ENCODE assay signal across 28 mouse cellular contexts in the genomic region with DNA sequence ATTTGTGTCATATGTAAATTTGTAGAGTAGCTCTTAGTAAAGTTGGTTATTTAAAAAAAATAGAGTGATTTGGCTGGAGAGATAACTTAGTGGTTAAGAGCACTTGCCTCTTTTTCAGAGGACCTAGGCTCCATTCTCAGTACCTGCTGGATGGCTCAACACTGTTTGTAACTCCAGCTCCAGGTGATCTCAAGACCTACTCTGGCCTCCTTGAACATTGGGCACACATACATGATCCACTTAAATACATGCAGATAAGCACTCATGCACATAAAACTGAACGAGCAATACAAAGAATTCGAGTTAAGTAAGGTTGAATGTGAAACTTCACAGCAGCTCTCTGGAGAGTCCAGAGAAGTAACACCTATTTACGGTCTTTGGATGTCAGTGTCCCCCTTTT.
"Had no signal": no experiment of that assay in that cellular context is flagged by ENCODE, and none has a peak within 500 bp of the region (broad histone marks: within the 10 kb centered on the region; RNA-seq: fewer than 3 reads in every experiment).

No protein-coding gene starts in this region.

- DNase-seq: cerebellum, adult 8-10 months; cerebellum, adult 9-10 months; cerebellum, adult 9-11 months; cerebellum, postnatal 10 days; cerebellum, postnatal 14 days; cerebellum, postnatal 25 days; cerebellum, postnatal 36 days; embryo, embryonic 11 days; forebrain, postnatal 0 days; gastrocnemius, adult 2 months; gastrocnemius, postnatal 10 days; gastrocnemius, postnatal 14 days; gastrocnemius, postnatal 25 days; gastrocnemius, postnatal 36 days; heart, adult 11 months; heart, adult 18-20 months; heart, adult 2 months had no signal

- H3K9ac ChIP-seq: embryonic facial prominence, embryonic 12.5 days; embryonic facial prominence, embryonic 13.5 days; embryonic facial prominence, embryonic 15.5 days; forebrain, embryonic 12.5 days; forebrain, embryonic 13.5 days; forebrain, embryonic 15.5 days; forebrain, postnatal 0 days had no signal

- H3K4me3 ChIP-seq: embryonic facial prominence, embryonic 10.5 days; embryonic facial prominence, embryonic 12.5 days; embryonic facial prominence, embryonic 13.5 days; embryonic facial prominence, embryonic 15.5 days; erythroblast, embryonic 14.5 days; forebrain, embryonic 10.5 days; forebrain, embryonic 12.5 days; forebrain, embryonic 13.5 days; forebrain, embryonic 15.5 days; gastrocnemius, adult 2 months; heart, adult 2 months had no signal

- H3K27ac ChIP-seq: embryonic facial prominence, embryonic 10.5 days; embryonic facial prominence, embryonic 12.5 days; embryonic facial prominence, embryonic 13.5 days; embryonic facial prominence, embryonic 15.5 days; forebrain, embryonic 10.5 days; forebrain, embryonic 12.5 days; forebrain, embryonic 13.5 days; forebrain, embryonic 15.5 days; gastrocnemius, adult 2 months; heart, adult 2 months had no signal

- ATAC-seq: forebrain, embryonic 13.5 days; forebrain, embryonic 14.5 days; forebrain, embryonic 15.5 days; forebrain, embryonic 16.5 days; forebrain, postnatal 0 days had no signal

- H3K36me3 ChIP-seq: embryonic facial prominence, embryonic 10.5 days; embryonic facial prominence, embryonic 12.5 days; embryonic facial prominence, embryonic 13.5 days; embryonic facial prominence, embryonic 15.5 days; forebrain, embryonic 10.5 days; forebrain, embryonic 12.5 days; forebrain, embryonic 15.5 days had no signal

- H3K27me3 ChIP-seq: embryonic facial prominence, embryonic 12.5 days; embryonic facial prominence, embryonic 13.5 days; embryonic facial prominence, embryonic 15.5 days; forebrain, embryonic 12.5 days; forebrain, embryonic 13.5 days; forebrain, embryonic 15.5 days had no signal

- H3K4me2 ChIP-seq: embryonic facial prominence, embryonic 12.5 days; embryonic facial prominence, embryonic 13.5 days; embryonic facial prominence, embryonic 15.5 days; forebrain, embryonic 12.5 days; forebrain, embryonic 13.5 days; forebrain, embryonic 15.5 days had no signal

- H3K9me3 ChIP-seq: embryonic facial prominence, embryonic 10.5 days; embryonic facial prominence, embryonic 12.5 days; embryonic facial prominence, embryonic 13.5 days; forebrain, embryonic 10.5 days; forebrain, embryonic 12.5 days; forebrain, embryonic 13.5 days; forebrain, embryonic 15.5 days had no signal
